Mouse (Mus musculus): ENCODE data around the gene Flnb.

DNA sequence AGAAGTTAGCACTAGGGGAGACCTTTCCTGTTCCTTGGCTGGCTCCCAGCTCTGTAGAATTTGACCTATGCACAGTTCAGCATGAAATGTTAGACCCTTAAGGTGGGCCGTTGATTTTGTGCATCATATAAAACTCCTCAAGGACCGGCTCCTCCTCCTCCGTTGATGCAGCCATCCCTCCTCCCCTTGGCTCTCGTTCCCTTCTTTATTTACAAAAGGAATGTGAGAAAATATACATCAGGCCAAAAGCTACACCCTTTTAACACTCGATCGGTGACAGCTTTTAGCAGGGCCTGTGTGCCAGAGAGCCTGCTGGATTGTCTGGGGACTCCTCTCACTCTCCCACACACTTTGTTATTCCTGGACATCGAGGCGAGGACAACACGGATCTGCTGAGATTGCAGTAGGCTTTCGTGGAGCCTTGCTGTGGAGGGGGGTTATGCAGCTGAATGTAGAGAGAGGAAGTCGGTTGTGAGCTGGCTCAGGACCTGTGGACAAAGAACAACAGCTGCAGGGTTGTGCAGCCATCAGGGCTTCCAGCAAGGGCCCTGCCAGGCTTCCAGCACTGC lies 82.8 kb downstream of the Flnb start:
- no peak for TF ChIP-seq CTCF (IDR thresholded peaks at IDR 0.05; ENCODE audit: borderline replicate concordance, extremely low read depth, insufficient read depth, insufficient read length)
- TF ChIP-seq POLR2A (IDR thresholded peaks at IDR 0.05; ENCODE audit: borderline replicate concordance, extremely low read depth, insufficient read depth, insufficient read length, poor library complexity, severe bottlenecking) = no peak
